Mouse (Mus musculus): ENCODE data around the gene Rpia. TPM values are rescaled to one million over a fixed set of nuclear protein-coding genes. Genes with fewer than 3 reads are reported as not detected.

Rpia gene
- polyA plus RNA-seq, 1 experiment from 2014 or later, result 1.8 TPM

- no peaks in the 10 kb centered on the region for H3K36me3 ChIP-seq (ENCODE audit: control insufficient read depth, insufficient read depth, low read length)
- WGBS, result 80% methylated on average over 12 of the region's 12 CpGs
- no peaks in the 10 kb centered on the region for H3K27me3 ChIP-seq (ENCODE audit: control insufficient read depth, insufficient read depth, low read length)
- no peaks in the 10 kb centered on the region for H3K9me3 ChIP-seq (ENCODE audit: control insufficient read depth, low read length)
- no peak for DNase-seq (ENCODE audit: low spot score)
- H3K4me2 ChIP-seq (ENCODE audit: low read depth), result no peak overlapping the region
- no peak for ATAC-seq (ENCODE audit: insufficient read depth, low FRiP score, low TSS enrichment)
- no peaks in the 10 kb centered on the region for H3K4me1 ChIP-seq (ENCODE audit: control insufficient read depth, insufficient read depth, low read length)
- H3K4me3 ChIP-seq (ENCODE audit: low read depth, low read length), result no peak overlapping the region
- H3K9ac ChIP-seq (ENCODE audit: low read length), result no peak overlapping the region
- H3K27ac ChIP-seq (ENCODE audit: low read depth, low read length), result no peak overlapping the region
Measured at GRCm38 (mm10) chr6:70716701-70717393, 75.2 kb downstream of the Rpia start.

Other genes starting within 250 kb of the Rpia start
- gene Eif2ak3, start 52.3 kb upstream of the Rpia start, polyA plus RNA-seq (2014; fragmentation: Nextera tagmentation; extraction: Ambion mirVana), result 10.7 and 10.9 TPM in 2 replicates
- not detected in 2 replicates for gene Tex37, start 126.7 kb upstream of the Rpia start, polyA plus RNA-seq (2014; fragmentation: Nextera tagmentation; extraction: Ambion mirVana)
- gene Foxi3, start 164.3 kb upstream of the Rpia start, polyA plus RNA-seq (2014; fragmentation: Nextera tagmentation; extraction: Ambion mirVana), result not detected in 2 replicates